Mouse (Mus musculus): ENCODE results near the gene Cald1. TPM values are rescaled to one million over a fixed set of nuclear protein-coding genes. Genes with fewer than 3 reads are reported as not detected.

Gene Cald1
- polyA plus RNA-seq, 1 experiment from 2014 or later: 66.1 TPM

- Histone ChIP-seq H3K9ac (ENCODE audit: low read depth, low read length) (no peak overlapping the region), H3K4me2 (ENCODE audit: low read length) (no peak overlapping the region), H3K9me3 (ENCODE audit: control insufficient read depth, low read length) (no peaks in the 10 kb centered on the region), H3K27me3 (replicated peaks; ENCODE audit: control insufficient read depth, insufficient read depth, low read length) (no peaks in the 10 kb centered on the region), H3K36me3 (ENCODE audit: control insufficient read depth, insufficient read depth, low read length) (no peaks in the 10 kb centered on the region), H3K4me3 (ENCODE audit: low read length) (no peak overlapping the region), H3K27ac (ENCODE audit: low read depth, low read length) (no peak overlapping the region), H3K4me1 (ENCODE audit: control insufficient read depth, insufficient read depth, low read depth, low read length) (no peaks in the 10 kb centered on the region)
- no peak for ATAC-seq
- 71% methylated on average over 5 of the region's 5 CpGs for WGBS
Measured at GRCm38 (mm10) chr6:34583365-34583764, 14.9 kb upstream of the Cald1 start.

- Histone ChIP-seq H3K4me2 (ENCODE audit: low read length) (no peak overlapping the region), H3K9me3 (ENCODE audit: control insufficient read depth, low read length) (no peaks in the 10 kb centered on the region), H3K9ac (ENCODE audit: low read depth, low read length) (no peak overlapping the region), H3K27ac (ENCODE audit: low read depth, low read length) (no peak overlapping the region), H3K36me3 (ENCODE audit: control insufficient read depth, insufficient read depth, low read length) (no peaks in the 10 kb centered on the region), H3K4me1 (ENCODE audit: control insufficient read depth, insufficient read depth, low read depth, low read length) (no peaks in the 10 kb centered on the region), H3K4me3 (ENCODE audit: low read length) (no peak overlapping the region), H3K27me3 (replicated peaks; ENCODE audit: control insufficient read depth, insufficient read depth, low read length) (no peaks in the 10 kb centered on the region)
- 76% methylated on average over 4 of the region's 4 CpGs for WGBS
- ATAC-seq: no peak
Measured at GRCm38 (mm10) chr6:34588066-34588465, 10.2 kb upstream of the Cald1 start.

DNA sequence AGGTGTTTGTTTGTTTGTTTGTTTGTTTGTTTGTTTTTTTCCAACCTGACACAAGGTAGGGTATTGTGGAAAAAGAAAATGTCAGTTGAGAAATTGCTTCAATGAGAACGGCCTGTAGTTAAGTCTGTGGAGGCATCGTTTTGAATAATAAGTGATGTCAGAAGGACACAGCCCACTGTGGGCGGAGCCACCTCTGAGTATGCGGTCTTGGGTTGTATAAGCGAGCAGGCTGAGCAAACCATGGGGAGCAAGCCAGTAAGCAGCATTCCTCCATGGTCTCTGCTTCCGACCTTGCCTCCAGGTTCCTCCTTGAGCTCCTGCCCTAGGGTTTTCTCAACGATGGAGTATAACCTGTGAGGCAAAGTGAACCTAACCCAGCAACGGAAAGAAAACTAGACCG, 7.6 kb upstream of the Cald1 start:
- no peaks in the 10 kb centered on the region for H3K27me3 ChIP-seq (replicated peaks; ENCODE audit: control insufficient read depth, insufficient read depth, low read length)
- no peaks in the 10 kb centered on the region for H3K36me3 ChIP-seq (ENCODE audit: control insufficient read depth, insufficient read depth, low read length)
- H3K27ac ChIP-seq (ENCODE audit: low read depth, low read length): no peak overlapping the region
- H3K4me1 ChIP-seq (ENCODE audit: control insufficient read depth, insufficient read depth, low read depth, low read length): no peaks in the 10 kb centered on the region
- no peak for ATAC-seq
- no peak overlapping the region for H3K4me3 ChIP-seq (ENCODE audit: low read length)
- no peaks in the 10 kb centered on the region for H3K9me3 ChIP-seq (ENCODE audit: control insufficient read depth, low read length)
- no peak overlapping the region for H3K4me2 ChIP-seq (ENCODE audit: low read length)
- no peak overlapping the region for H3K9ac ChIP-seq (ENCODE audit: low read depth, low read length)
- WGBS: 92% methylated on average over 9 of the region's 9 CpGs

GRCm38 (mm10) chr6:34593353-34593752, 4.9 kb upstream of the Cald1 start:
- no peak overlapping the region for H3K9ac ChIP-seq (ENCODE audit: low read depth, low read length)

DNA sequence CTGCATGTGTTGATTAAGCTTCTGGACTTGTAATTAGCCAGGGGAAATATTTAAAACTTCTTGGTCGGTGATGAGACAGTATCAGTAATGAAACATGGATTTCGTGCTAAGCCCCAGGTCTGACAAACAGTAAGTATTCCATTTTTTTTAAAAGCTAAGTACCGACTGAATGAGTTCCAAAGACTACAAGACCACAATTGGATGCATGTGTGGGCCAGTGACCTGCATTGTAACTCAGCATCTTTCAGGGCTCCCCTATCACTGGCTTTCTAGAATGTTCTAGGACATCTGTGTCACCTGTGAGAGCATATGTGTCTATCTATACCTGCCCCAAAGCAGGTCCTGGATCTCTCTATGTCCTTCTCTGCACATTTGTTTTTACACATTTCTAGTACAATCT, 984 bp upstream of the Cald1 start:
- no peak overlapping the region for H3K9ac ChIP-seq (ENCODE audit: low read depth, low read length)
- H3K4me2 ChIP-seq (ENCODE audit: low read length): no peak overlapping the region
- peaks cover 6% of the 10 kb centered on the region for H3K4me1 ChIP-seq (ENCODE audit: control insufficient read depth, insufficient read depth, low read depth, low read length)
- 65% methylated on average over 3 of the region's 3 CpGs for WGBS
- H3K27me3 ChIP-seq (replicated peaks; ENCODE audit: control insufficient read depth, insufficient read depth, low read length): no peaks in the 10 kb centered on the region
- no peak overlapping the region for H3K27ac ChIP-seq (ENCODE audit: low read depth, low read length)
- H3K36me3 ChIP-seq (ENCODE audit: control insufficient read depth, insufficient read depth, low read length): no peaks in the 10 kb centered on the region
- no peak overlapping the region for H3K4me3 ChIP-seq (ENCODE audit: low read length)
- H3K9me3 ChIP-seq (ENCODE audit: control insufficient read depth, low read length): no peaks in the 10 kb centered on the region
- ATAC-seq: no peak

More at GRCm38 (mm10) chr6:34593353-34593752, 4.9 kb upstream of the Cald1 start:
- Histone ChIP-seq H3K4me2 (ENCODE audit: low read length) (no peak overlapping the region), H3K9me3 (ENCODE audit: control insufficient read depth, low read length) (no peaks in the 10 kb centered on the region), H3K4me1 (ENCODE audit: control insufficient read depth, insufficient read depth, low read depth, low read length) (peaks cover 2% of the 10 kb centered on the region), H3K36me3 (ENCODE audit: control insufficient read depth, insufficient read depth, low read length) (no peaks in the 10 kb centered on the region), H3K4me3 (ENCODE audit: low read length) (no peak overlapping the region), H3K27ac (ENCODE audit: low read depth, low read length) (no peak overlapping the region), H3K27me3 (replicated peaks; ENCODE audit: control insufficient read depth, insufficient read depth, low read length) (no peaks in the 10 kb centered on the region)
- 86% methylated on average over 1 of the region's 1 CpGs for WGBS
- ATAC-seq: no peak

- Histone ChIP-seq H3K27me3 (replicated peaks; ENCODE audit: control insufficient read depth, insufficient read depth, low read length) (no peaks in the 10 kb centered on the region), H3K4me1 (ENCODE audit: control insufficient read depth, insufficient read depth, low read depth, low read length) (peaks cover 6% of the 10 kb centered on the region), H3K9me3 (ENCODE audit: control insufficient read depth, low read length) (no peaks in the 10 kb centered on the region), H3K9ac (ENCODE audit: low read depth, low read length) (no peak overlapping the region), H3K4me2 (ENCODE audit: low read length) (peak overlapping the region; percentile 3), H3K36me3 (ENCODE audit: control insufficient read depth, insufficient read depth, low read length) (no peaks in the 10 kb centered on the region), H3K27ac (ENCODE audit: low read depth, low read length) (no peak overlapping the region), H3K4me3 (ENCODE audit: low read length) (peak overlapping the region; percentile 8; the same call in 1 of the 2 replicates)
- no peak for ATAC-seq
- 70% methylated on average over 9 of the region's 9 CpGs for WGBS
Measured at GRCm38 (mm10) chr6:34599171-34599570, 871 bp downstream of the Cald1 start.

- H3K27me3 ChIP-seq (replicated peaks; ENCODE audit: control insufficient read depth, insufficient read depth, low read length): no peaks in the 10 kb centered on the region
- no peak for ATAC-seq
- no peak overlapping the region for H3K27ac ChIP-seq (ENCODE audit: low read depth, low read length)
- H3K4me3 ChIP-seq (ENCODE audit: low read length): peak overlapping the region; percentile 8; the same call in 1 of the 2 replicates
- H3K36me3 ChIP-seq (ENCODE audit: control insufficient read depth, insufficient read depth, low read length): no peaks in the 10 kb centered on the region
- H3K9me3 ChIP-seq (ENCODE audit: control insufficient read depth, low read length): no peaks in the 10 kb centered on the region
- WGBS: 59% methylated on average over 10 of the region's 10 CpGs
- peaks cover 6% of the 10 kb centered on the region for H3K4me1 ChIP-seq (ENCODE audit: control insufficient read depth, insufficient read depth, low read depth, low read length)
- H3K9ac ChIP-seq (ENCODE audit: low read depth, low read length): no peak overlapping the region
- peak overlapping the region; percentile 3 for H3K4me2 ChIP-seq (ENCODE audit: low read length)
Measured at GRCm38 (mm10) chr6:34599631-34600111, 1.4 kb downstream of the Cald1 start.

GRCm38 (mm10) chr6:34600850-34601249, 2.5 kb downstream of the Cald1 start:
- Histone ChIP-seq H3K9me3 (ENCODE audit: control insufficient read depth, low read length) (no peaks in the 10 kb centered on the region), H3K36me3 (ENCODE audit: control insufficient read depth, insufficient read depth, low read length) (no peaks in the 10 kb centered on the region), H3K4me3 (ENCODE audit: low read length) (no peak overlapping the region), H3K27ac (ENCODE audit: low read depth, low read length) (no peak overlapping the region), H3K4me1 (ENCODE audit: control insufficient read depth, insufficient read depth, low read depth, low read length) (peaks cover 6% of the 10 kb centered on the region), H3K27me3 (replicated peaks; ENCODE audit: control insufficient read depth, insufficient read depth, low read length) (no peaks in the 10 kb centered on the region), H3K9ac (ENCODE audit: low read depth, low read length) (no peak overlapping the region), H3K4me2 (ENCODE audit: low read length) (no peak overlapping the region)
- WGBS: 85% methylated on average over 4 of the region's 4 CpGs
- no peak for ATAC-seq

- Histone ChIP-seq H3K9ac (ENCODE audit: low read depth, low read length) (no peak overlapping the region), H3K4me2 (ENCODE audit: low read length) (no peak overlapping the region), H3K4me1 (ENCODE audit: control insufficient read depth, insufficient read depth, low read depth, low read length) (peaks cover 6% of the 10 kb centered on the region), H3K27ac (ENCODE audit: low read depth, low read length) (no peak overlapping the region), H3K27me3 (replicated peaks; ENCODE audit: control insufficient read depth, insufficient read depth, low read length) (no peaks in the 10 kb centered on the region), H3K36me3 (ENCODE audit: control insufficient read depth, insufficient read depth, low read length) (no peaks in the 10 kb centered on the region), H3K9me3 (ENCODE audit: control insufficient read depth, low read length) (no peaks in the 10 kb centered on the region), H3K4me3 (ENCODE audit: low read length) (no peak overlapping the region)
- 77% methylated on average over 2 of the region's 2 CpGs for WGBS
- no peak for ATAC-seq
Measured at GRCm38 (mm10) chr6:34602091-34602490, 3.8 kb downstream of the Cald1 start.

- Histone ChIP-seq H3K27me3 (replicated peaks; ENCODE audit: control insufficient read depth, insufficient read depth, low read length) (no peaks in the 10 kb centered on the region), H3K27ac (ENCODE audit: low read depth, low read length) (no peak overlapping the region), H3K36me3 (ENCODE audit: control insufficient read depth, insufficient read depth, low read length) (no peaks in the 10 kb centered on the region), H3K4me3 (ENCODE audit: low read length) (no peak overlapping the region), H3K9ac (ENCODE audit: low read depth, low read length) (no peak overlapping the region), H3K9me3 (ENCODE audit: control insufficient read depth, low read length) (no peaks in the 10 kb centered on the region), H3K4me1 (ENCODE audit: control insufficient read depth, insufficient read depth, low read depth, low read length) (peaks cover 3% of the 10 kb centered on the region; the same call in 1 of the 2 replicates), H3K4me2 (ENCODE audit: low read length) (no peak overlapping the region)
- ATAC-seq: no peak
- 80% methylated on average over 4 of the region's 4 CpGs for WGBS
Measured at GRCm38 (mm10) chr6:34606407-34606806, 8.1 kb downstream of the Cald1 start.
